Mouse (Mus musculus): ENCODE results near the gene Pnliprp1. TPM values are rescaled to one million over a fixed set of nuclear protein-coding genes. Genes with fewer than 3 reads are reported as not detected.

The Pnliprp1 gene
- polyA plus RNA-seq, 1 experiment from 2014 or later, result 5.2 TPM

- Histone ChIP-seq H3K4me1 (replicated peaks) (peaks cover 26% of the 10 kb centered on the region), H3K4me3 (no peak overlapping the region), H3K36me3 (no peaks in the 10 kb centered on the region), H3K4me2 (no peak overlapping the region), H3K27me3 (no peaks in the 10 kb centered on the region), H3K9me3 (no peaks in the 10 kb centered on the region), H3K9ac (no peak overlapping the region), H3K27ac (replicated peaks) (peak overlapping the region; percentile 49; the same call in 1 of the 2 replicates)
- peak; percentile 67; the same call in 1 of the 2 replicates for ATAC-seq (ENCODE audit: low FRiP score, low read depth)
- 24% methylated on average over 7 of the region's 7 CpGs for WGBS
Observed at GRCm38 (mm10) chr19:58783938-58784337, 55.3 kb downstream of the Pnliprp1 start.

- Histone ChIP-seq H3K4me2 (no peak overlapping the region), H3K9ac (no peak overlapping the region), H3K4me1 (replicated peaks) (peaks cover 6% of the 10 kb centered on the region), H3K27ac (replicated peaks) (peak overlapping the region; percentile 22; the same call in 1 of the 2 replicates), H3K36me3 (no peaks in the 10 kb centered on the region), H3K9me3 (no peaks in the 10 kb centered on the region), H3K27me3 (no peaks in the 10 kb centered on the region), H3K4me3 (no peak overlapping the region)
- WGBS, result 61% methylated on average over 11 of the region's 11 CpGs
- peak; percentile 40; the same call in 1 of the 2 replicates for ATAC-seq (ENCODE audit: low FRiP score, low read depth)
Observed at GRCm38 (mm10) chr19:58789194-58789593, 60.5 kb downstream of the Pnliprp1 start.

Other genes with a start within 250 kb of the Pnliprp1 start
- gene Ccdc172, start 216.9 kb upstream of the Pnliprp1 start, polyA plus RNA-seq (2015; fragmentation: Nextera tagmentation; extraction: Ambion mirVana), result not detected in 2 replicates
- gene Pnlip, start 76.4 kb upstream of the Pnliprp1 start, polyA plus RNA-seq (2015; fragmentation: Nextera tagmentation; extraction: Ambion mirVana), result 1.6 and 2.0 TPM in 2 replicates
- gene Pnliprp2, start 30.8 kb downstream of the Pnliprp1 start, polyA plus RNA-seq (2015; fragmentation: Nextera tagmentation; extraction: Ambion mirVana), result 0.10 TPM in 1 of 2 replicates, not detected in the other
- not detected in 2 replicates for gene 1700019N19Rik, start 65.6 kb downstream of the Pnliprp1 start, polyA plus RNA-seq (2015; fragmentation: Nextera tagmentation; extraction: Ambion mirVana)
- 1.4 and 1.9 TPM in 2 replicates for gene Eno4, start 214.5 kb downstream of the Pnliprp1 start, polyA plus RNA-seq (2015; fragmentation: Nextera tagmentation; extraction: Ambion mirVana)
- 65.3 and 67.7 TPM in 2 replicates for gene Hspa12a, start 214.8 kb downstream of the Pnliprp1 start, polyA plus RNA-seq (2015; fragmentation: Nextera tagmentation; extraction: Ambion mirVana)

Measured in hindbrain, embryonic 15.5 days (tissue).